Mouse (Mus musculus) embryonic facial prominence, embryonic 14.5 days (tissue): ENCODE data around the gene P2ry14. TPM values are rescaled to one million over a fixed set of nuclear protein-coding genes. Genes with fewer than 3 reads are reported as not detected.
A peak's percentile ranks its signal among the peaks of the same experiment; 100 is the strongest.

Experiments used
- ATAC-seq: fragments of 200-750 bp; cut with Nextera tagmentation; 2 replicates; pipeline ENCODE4 v1.8.0; 2017; ENCODE audit warnings: low read depth, moderate number of reproducible peaks, moderate TSS enrichment
- DNase-seq: peaks from one replicate; pipeline ENCODE4 v3.0.0-alpha.2; 2015; ENCODE audit warnings: low spot score
- H3K27ac ChIP-seq: fragments of 300-500 bp; sonication (generic); replicated peaks from 2 replicates; pipeline ENCODE4 v1.5.1; 2014; ENCODE audit warnings: low read depth, mild to moderate bottlenecking, low read length, moderate library complexity
- H3K27me3 ChIP-seq: fragments of 300-500 bp; sonication (generic); replicated peaks from 2 replicates; pipeline ENCODE4 v1.6.1; 2014; ENCODE audit warnings: low read length; ENCODE audit not compliant: control insufficient read depth, insufficient read depth
- H3K36me3 ChIP-seq: fragments of 300-500 bp; sonication (generic); 2 replicates; pipeline ENCODE4 v1.6.1; 2014; ENCODE audit warnings: low read length, mixed read lengths; ENCODE audit not compliant: control insufficient read depth, insufficient read depth
- H3K4me1 ChIP-seq: fragments of 300-500 bp; sonication (generic); 2 replicates; pipeline ENCODE4 v1.6.1; 2014; ENCODE audit warnings: antibody characterized with exemption, low read length; ENCODE audit not compliant: control insufficient read depth, insufficient read depth
- H3K4me2 ChIP-seq: fragments of 300-500 bp; sonication (generic); 2 replicates; pipeline ENCODE4 v1.6.1; 2014; ENCODE audit warnings: low read depth, mild to moderate bottlenecking, low read length, moderate library complexity, mixed read lengths
- H3K4me3 ChIP-seq: fragments of 300-500 bp; sonication (generic); 2 replicates; pipeline ENCODE4 v1.5.1; 2014; ENCODE audit warnings: low read depth, mild to moderate bottlenecking, low read length
- H3K9ac ChIP-seq: fragments of 300-500 bp; sonication (generic); 2 replicates; pipeline ENCODE4 v1.6.1; 2014; ENCODE audit warnings: low read depth, mild to moderate bottlenecking, low read length, moderate library complexity, mixed read lengths
- H3K9me3 ChIP-seq: fragments of 300-500 bp; sonication (generic); 2 replicates; pipeline ENCODE4 v1.6.1; 2016; ENCODE audit warnings: low read length; ENCODE audit not compliant: control insufficient read depth
- WGBS: fragments of 180-500 bp; shearing (Covaris S2); extraction: QIAGEN DNeasy Blood & Tissue Kit; methylation state at CpG from one replicate; pipeline ENCODE4 v1.1.7; 2014; 5-methylcytosine and 5-hydroxymethylcytosine counted together
- polyA plus RNA-seq: library from polyadenylated mRNA; unstranded; fragments of >200 nt; fragmentation: Nextera tagmentation; extraction: Ambion mirVana; gene quantifications from 2 replicates; pipeline ENCODE4 v1.2.1, GENCODE M21; 2014

The P2ry14 gene
- polyA plus RNA-seq, result 1.8 and 2.1 TPM in 2 replicates

DNA sequence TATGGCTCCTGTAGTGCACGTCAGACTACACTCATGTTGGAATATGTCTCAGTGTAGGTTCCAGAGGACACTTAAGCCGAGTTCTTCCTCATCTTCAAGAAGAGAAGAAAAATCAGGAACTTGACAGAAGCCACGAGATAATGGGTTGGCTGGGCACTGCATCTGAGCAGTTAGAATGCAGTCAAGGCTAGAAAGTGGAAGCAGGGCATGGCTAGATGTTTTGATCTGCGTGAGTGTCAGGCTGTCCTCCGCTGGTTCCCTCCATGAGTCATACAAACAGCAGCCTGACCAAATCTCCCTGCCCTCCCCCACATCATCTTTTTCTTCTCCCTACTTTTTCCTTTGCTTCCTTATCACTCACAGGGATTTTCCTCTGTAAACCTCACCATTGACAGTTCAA, at the start of gene P2ry14:
TSS of gene P2ry14 (minus strand) at position 195 of the 400 bp plus-strand sequence.
- Histone ChIP-seq H3K9ac (no peak within 1 kb of the TSS), H3K4me3 (no peak within 1 kb of the TSS), H3K4me1 (no peaks in the 10 kb centered on the region), H3K36me3 (no peaks in the 10 kb centered on the region), H3K27ac (no peak within 1 kb of the TSS), H3K9me3 (no peaks in the 10 kb centered on the region), H3K27me3 (no peaks in the 10 kb centered on the region), H3K4me2 (no peak within 1 kb of the TSS)
- ATAC-seq (no peak), DNase-seq (no peak)
- WGBS, result 82% methylated on average over 5 of the region's 5 CpGs

DNA sequence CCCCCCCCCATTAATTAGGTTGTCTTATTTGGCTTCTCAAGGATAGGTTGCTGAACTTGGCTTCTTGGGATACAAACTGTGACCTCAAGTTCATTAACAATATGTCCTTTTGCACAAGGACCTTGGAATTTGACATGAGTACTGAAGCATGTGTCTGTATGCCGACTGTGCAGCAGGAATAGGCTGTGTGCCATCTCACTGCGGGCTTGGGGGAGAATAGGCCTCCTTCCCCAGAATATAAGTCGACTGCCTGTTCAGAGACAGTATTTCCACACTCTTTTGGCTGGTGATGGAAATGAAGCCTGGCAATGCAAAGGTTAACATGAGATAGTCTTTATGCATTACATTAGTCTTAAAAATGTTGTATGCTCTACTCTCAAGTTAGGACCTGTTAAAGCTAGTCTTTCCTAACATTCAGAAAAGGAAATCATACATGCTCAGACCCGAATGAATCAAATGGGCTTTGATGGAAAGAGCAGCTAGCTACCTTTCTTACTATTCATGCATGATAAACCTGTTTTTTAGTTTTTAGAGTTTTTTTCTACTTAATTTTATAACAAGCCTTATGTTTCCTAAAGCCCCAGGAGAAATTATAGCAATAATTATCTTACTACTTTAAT, 44.0 kb upstream of the P2ry14 start:
- H3K9me3 ChIP-seq, result no peaks in the 10 kb centered on the region
- H3K4me2 ChIP-seq, result no peak overlapping the region
- no peak for ATAC-seq
- no peak overlapping the region for H3K4me3 ChIP-seq
- H3K27ac ChIP-seq, result peak overlapping the region; percentile 10; the same call in 1 of the 2 replicates
- no peaks in the 10 kb centered on the region for H3K36me3 ChIP-seq
- H3K27me3 ChIP-seq, result no peaks in the 10 kb centered on the region
- WGBS, result 69% methylated on average over 4 of the region's 4 CpGs
- H3K9ac ChIP-seq, result no peak overlapping the region
- DNase-seq, result peak; percentile 68
- H3K4me1 ChIP-seq, result no peaks in the 10 kb centered on the region

DNA sequence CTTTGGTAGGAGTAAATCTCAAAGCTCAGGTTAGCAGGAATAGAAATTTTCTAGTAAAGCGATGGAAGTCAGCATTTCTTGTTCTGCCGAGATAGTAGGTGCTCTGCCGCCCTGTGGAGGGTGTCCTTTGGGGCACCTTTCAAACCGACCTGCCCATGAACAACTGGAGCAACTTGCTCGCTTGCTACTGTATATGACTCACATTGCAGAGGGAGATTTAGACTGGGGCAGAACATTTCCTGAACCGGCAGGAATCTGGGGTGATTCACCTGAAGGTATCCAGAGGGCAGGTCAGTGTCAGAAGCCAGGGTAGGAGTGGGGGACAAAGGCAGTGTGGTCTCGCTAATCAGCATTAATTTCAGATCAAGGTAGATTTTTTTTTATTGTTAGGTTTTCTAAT, 41.5 kb upstream of the P2ry14 start, which contains the start of gene Gpr87:
TSS of gene Gpr87 (minus strand) at position 167 of the 400 bp plus-strand sequence.
- no peaks in the 10 kb centered on the region for H3K4me1 ChIP-seq
- H3K9ac ChIP-seq, result no peak within 1 kb of the TSS
- DNase-seq, result no peak
- no peaks in the 10 kb centered on the region for H3K36me3 ChIP-seq
- no peak within 1 kb of the TSS for H3K4me2 ChIP-seq
- ATAC-seq, result no peak
- WGBS, result 72% methylated on average over 7 of the region's 7 CpGs
- H3K27ac ChIP-seq, result peak within 1 kb of the TSS; percentile 74
- no peak within 1 kb of the TSS; the same call in 1 of the 2 replicates for H3K4me3 ChIP-seq
- no peaks in the 10 kb centered on the region for H3K27me3 ChIP-seq
- H3K9me3 ChIP-seq, result no peaks in the 10 kb centered on the region

DNA sequence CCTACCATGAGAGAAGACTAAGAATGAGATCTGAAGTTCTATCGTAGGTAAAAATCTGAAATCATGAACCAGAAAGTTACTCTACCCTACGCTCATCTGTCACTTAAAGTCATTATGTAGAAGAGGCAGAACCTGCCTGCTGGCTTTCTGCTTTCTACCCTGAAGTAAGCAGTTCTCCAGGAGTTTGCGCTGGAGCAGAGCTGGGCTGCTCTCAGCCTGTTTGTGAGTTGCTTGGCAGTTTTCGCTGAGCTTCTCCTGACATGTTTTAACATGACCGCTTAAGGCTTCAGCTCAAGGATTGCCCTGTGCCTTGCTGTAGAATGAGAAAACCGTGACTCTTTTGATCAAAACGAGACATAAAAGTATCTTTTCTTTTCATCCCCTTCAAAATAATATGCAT, 40.7 kb upstream of the P2ry14 start:
- Histone ChIP-seq H3K4me3 (no peak overlapping the region; the same call in 1 of the 2 replicates), H3K9me3 (no peaks in the 10 kb centered on the region), H3K27ac (peak overlapping the region; percentile 74), H3K4me1 (no peaks in the 10 kb centered on the region), H3K9ac (no peak overlapping the region), H3K36me3 (no peaks in the 10 kb centered on the region), H3K27me3 (no peaks in the 10 kb centered on the region), H3K4me2 (no peak overlapping the region)
- DNase-seq (peak; percentile 81), ATAC-seq (peak; percentile 80; the same call in 1 of the 2 replicates)
- 72% methylated on average over 7 of the region's 7 CpGs for WGBS

DNA sequence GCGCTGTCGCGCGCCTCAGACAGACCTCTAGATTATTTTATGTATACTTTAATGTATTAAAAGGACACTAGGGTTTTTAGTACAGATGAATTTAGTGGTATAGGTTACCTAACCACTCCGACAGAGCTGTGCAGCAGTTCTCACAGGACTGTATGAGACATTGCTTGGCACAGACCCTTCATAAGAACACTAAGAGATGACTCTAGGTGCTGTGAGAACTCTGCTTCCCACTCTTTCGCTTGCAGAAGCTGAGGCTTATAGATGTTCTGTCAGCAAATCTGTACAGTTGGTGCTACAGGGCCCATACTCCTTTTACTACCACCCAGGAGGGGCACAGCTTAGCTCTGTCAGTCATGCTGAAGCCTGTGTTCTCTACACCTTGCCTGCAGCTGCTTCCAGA, 38.3 kb upstream of the P2ry14 start:
- H3K4me2 ChIP-seq, result no peak overlapping the region
- no peaks in the 10 kb centered on the region for H3K27me3 ChIP-seq
- DNase-seq (no peak), ATAC-seq (no peak)
- no peak overlapping the region for H3K4me3 ChIP-seq
- H3K9ac ChIP-seq, result no peak overlapping the region
- H3K4me1 ChIP-seq, result no peaks in the 10 kb centered on the region
- no peaks in the 10 kb centered on the region for H3K9me3 ChIP-seq
- WGBS, result 93% methylated on average over 6 of the region's 6 CpGs
- no peaks in the 10 kb centered on the region for H3K36me3 ChIP-seq
- H3K27ac ChIP-seq, result no peak overlapping the region

DNA sequence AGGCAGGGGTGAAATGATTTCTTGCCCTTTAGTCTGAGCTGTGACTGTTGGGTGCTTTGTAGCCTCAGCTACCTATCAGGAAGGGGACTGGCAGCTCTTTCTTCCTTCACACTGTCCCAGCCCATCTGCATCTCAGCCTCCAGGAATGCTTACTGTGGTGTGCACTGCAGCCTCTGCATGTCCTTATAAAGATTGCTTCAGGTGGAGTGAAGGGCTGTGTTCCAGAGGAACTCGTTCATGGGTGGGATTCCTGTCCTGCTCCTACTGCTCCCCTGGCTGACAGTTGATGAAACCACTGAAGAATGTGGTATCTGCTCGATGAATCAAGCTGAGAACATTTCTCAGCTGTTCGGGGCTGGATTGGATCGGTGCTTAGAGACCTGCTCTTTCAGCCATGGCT, 33.9 kb upstream of the P2ry14 start:
- DNase-seq, result no peak
- WGBS, result 70% methylated on average over 4 of the region's 4 CpGs

DNA sequence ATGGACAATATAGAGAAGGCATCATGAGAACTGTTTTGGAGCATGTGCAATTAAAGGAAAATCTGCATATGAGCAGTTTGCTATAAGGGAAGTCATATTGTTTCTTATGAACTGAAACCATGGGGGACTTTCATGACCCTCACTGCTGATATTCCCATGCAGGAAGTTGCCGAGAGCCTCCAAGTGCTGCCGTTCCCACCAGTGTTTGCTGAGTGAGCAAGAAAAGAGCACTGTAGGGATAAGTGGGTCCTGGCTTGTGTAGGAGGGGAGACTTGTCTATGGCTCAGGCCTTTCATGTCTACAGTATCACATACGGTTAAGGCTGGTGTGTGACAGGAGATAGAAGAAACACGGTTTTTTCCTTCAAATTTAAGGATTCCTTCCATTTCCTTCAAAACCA, 32.2 kb upstream of the P2ry14 start:
- ATAC-seq, result no peak
- 77% methylated on average over 4 of the region's 4 CpGs for WGBS

More for the DNA sequence above, 33.9 kb upstream of the P2ry14 start:
- Histone ChIP-seq H3K9ac (no peak overlapping the region), H3K27ac (no peak overlapping the region), H3K9me3 (no peaks in the 10 kb centered on the region), H3K27me3 (no peaks in the 10 kb centered on the region), H3K36me3 (no peaks in the 10 kb centered on the region), H3K4me1 (no peaks in the 10 kb centered on the region), H3K4me2 (no peak overlapping the region), H3K4me3 (no peak overlapping the region)
- no peak for ATAC-seq

DNA sequence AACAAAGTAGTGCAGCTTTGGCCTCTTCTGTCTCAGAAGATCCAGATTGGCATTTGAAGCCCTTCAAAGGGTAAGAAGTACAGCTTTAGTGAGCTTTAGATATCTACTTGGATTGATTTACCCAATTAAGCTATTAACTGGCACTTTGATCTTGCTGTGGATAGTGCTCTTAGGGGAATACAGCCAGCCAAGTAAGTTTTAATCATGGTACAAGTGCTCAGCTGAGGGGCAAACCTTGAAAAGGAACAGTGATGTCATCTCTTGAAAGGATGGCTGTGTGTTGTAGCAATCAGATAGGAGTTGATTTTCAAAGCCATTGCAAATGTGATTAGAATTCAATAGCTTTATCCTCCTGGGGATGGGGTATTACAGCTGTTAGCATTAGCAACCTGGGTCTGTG, 28.7 kb upstream of the P2ry14 start:
- Histone ChIP-seq H3K36me3 (no peaks in the 10 kb centered on the region), H3K4me1 (no peaks in the 10 kb centered on the region), H3K4me2 (no peak overlapping the region), H3K9ac (no peak overlapping the region), H3K27ac (no peak overlapping the region), H3K27me3 (no peaks in the 10 kb centered on the region), H3K9me3 (no peaks in the 10 kb centered on the region), H3K4me3 (no peak overlapping the region)
- ATAC-seq (peak; percentile 66), DNase-seq (no peak)

More for the DNA sequence above, 32.2 kb upstream of the P2ry14 start:
- no peaks in the 10 kb centered on the region for H3K27me3 ChIP-seq
- H3K4me2 ChIP-seq, result no peak overlapping the region
- H3K9me3 ChIP-seq, result no peaks in the 10 kb centered on the region
- no peak for DNase-seq
- H3K4me3 ChIP-seq, result no peak overlapping the region
- no peak overlapping the region for H3K9ac ChIP-seq
- H3K4me1 ChIP-seq, result no peaks in the 10 kb centered on the region
- no peak overlapping the region for H3K27ac ChIP-seq
- no peaks in the 10 kb centered on the region for H3K36me3 ChIP-seq

DNA sequence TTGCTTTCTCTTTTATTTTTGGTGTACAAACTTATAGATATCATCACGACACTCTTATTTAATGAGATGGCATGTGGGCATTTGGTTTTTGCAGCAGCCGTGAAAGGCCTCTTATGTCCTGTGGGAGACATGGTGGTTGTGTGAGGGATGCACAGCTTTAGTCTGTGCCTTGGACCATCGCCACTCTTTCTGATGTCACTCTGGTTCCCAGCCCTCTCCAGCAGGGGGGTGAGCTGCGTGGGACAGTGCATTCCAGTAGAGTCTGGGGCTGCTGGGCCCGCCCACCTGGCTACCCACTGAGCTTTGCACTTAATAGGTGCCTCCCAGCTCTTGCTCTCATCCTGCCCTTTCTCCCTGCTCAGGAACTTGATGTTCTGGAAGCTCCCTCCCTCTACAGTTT, 27.7 kb upstream of the P2ry14 start:
- ATAC-seq (no peak), DNase-seq (no peak)
- 76% methylated on average over 5 of the region's 5 CpGs for WGBS
- Histone ChIP-seq H3K36me3 (no peaks in the 10 kb centered on the region), H3K4me2 (no peak overlapping the region), H3K4me3 (no peak overlapping the region), H3K27ac (no peak overlapping the region), H3K4me1 (no peaks in the 10 kb centered on the region), H3K9ac (no peak overlapping the region), H3K9me3 (no peaks in the 10 kb centered on the region), H3K27me3 (no peaks in the 10 kb centered on the region)
